Mouse (Mus musculus): Measurements from ENCODE around the gene Smpdl3b.

DNA sequence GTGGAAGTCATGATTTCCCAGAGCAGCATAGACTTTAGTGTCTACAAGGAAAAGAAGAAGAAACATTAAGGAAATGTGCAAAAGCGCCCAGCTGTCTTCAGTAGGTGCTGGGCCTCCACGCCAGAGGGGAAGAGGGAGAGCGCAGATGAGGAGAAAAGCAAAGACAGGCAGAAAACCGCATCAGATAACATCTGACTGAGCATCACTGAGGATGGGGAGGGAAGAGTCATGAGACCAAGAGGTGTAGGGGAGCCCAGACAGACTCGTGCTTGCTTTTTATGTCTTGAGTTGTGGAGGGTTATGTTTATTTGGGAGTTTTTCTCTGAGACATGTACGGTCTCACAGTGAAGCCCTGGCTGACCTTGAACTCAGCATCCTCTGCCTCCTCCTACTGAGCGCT lies 15.6 kb downstream of the Smpdl3b start:
- no peak for TF ChIP-seq MAFK (IDR thresholded peaks at IDR 0.05; ENCODE audit: insufficient replicate concordance, low read length)
- TF ChIP-seq EP300 (IDR thresholded peaks at IDR 0.05; ENCODE audit: low read length), result no peak
- no peak for TF ChIP-seq USF1 (IDR thresholded peaks at IDR 0.05; ENCODE audit: low read depth, low read length)
- TF ChIP-seq MAX (IDR thresholded peaks at IDR 0.05; ENCODE audit: low read length), result no peak

Measured in CH12.LX (cell line).